Mouse (Mus musculus) cerebellum, adult 2 months (tissue): ENCODE results near the gene Ush1g. TPM values are rescaled to one million over a fixed set of nuclear protein-coding genes. Genes with fewer than 3 reads are reported as not detected.
A peak's percentile ranks its signal among the peaks of the same experiment; 100 is the strongest.

Experiments used
- DNase-seq, 2 experiments: peaks; one replicate each; pipeline ENCODE4 v3.0.0; 2021
- H3K27ac ChIP-seq: fragments of 200-500 bp; 2 replicates; pipeline ENCODE4 v1.5.1; 2012; ENCODE audit warnings: low read length, control low read depth, inconsistent platforms; ENCODE audit not compliant: insufficient read depth
- H3K27me3 ChIP-seq: fragments of 200-500 bp; 2 replicates; pipeline ENCODE4 v1.6.1; 2012; ENCODE audit warnings: inconsistent platforms, mild to moderate bottlenecking, low read length, moderate library complexity; ENCODE audit not compliant: control insufficient read depth, insufficient read depth
- H3K4me1 ChIP-seq: fragments of 200-500 bp; 2 replicates; pipeline ENCODE4 v1.6.1; 2011; ENCODE audit warnings: low read length; ENCODE audit not compliant: control insufficient read depth, insufficient read depth
- H3K4me3 ChIP-seq: fragments of 200-500 bp; replicated peaks from 2 replicates; pipeline ENCODE3; 2011; ENCODE audit warnings: mild to moderate bottlenecking, low read depth, low read length, control low read depth; ENCODE audit not compliant: insufficient read depth
- CTCF ChIP-seq: fragments of 200-500 bp; IDR thresholded peaks from 2 replicates; pipeline ENCODE4 v1.5.1; 2011; ENCODE audit warnings: low read depth, mild to moderate bottlenecking, control low read depth, low read length, moderate library complexity, borderline replicate concordance; ENCODE audit not compliant: insufficient read depth
- POLR2A ChIP-seq: fragments of 200-500 bp; IDR thresholded peaks from 2 replicates; pipeline ENCODE4 v1.6.1; 2011; ENCODE audit warnings: low read length, control low read depth, borderline replicate concordance; ENCODE audit not compliant: insufficient read depth
- WGBS: fragments of 180-500 bp; shearing (Covaris S2); methylation state at CpG from one replicate; pipeline ENCODE4 v1.1.7; 2018; 5-methylcytosine and 5-hydroxymethylcytosine counted together
- polyA plus RNA-seq: library from polyadenylated mRNA; depleted of rRNA; stranded (reverse); fragments of >200 nt; gene quantifications from 2 replicates; pipeline ENCODE4 v1.2.3, GENCODE M21; 2012; rRNA removed

Ush1g gene
- polyA plus RNA-seq, 1 experiment = 1.4 TPM

DNA sequence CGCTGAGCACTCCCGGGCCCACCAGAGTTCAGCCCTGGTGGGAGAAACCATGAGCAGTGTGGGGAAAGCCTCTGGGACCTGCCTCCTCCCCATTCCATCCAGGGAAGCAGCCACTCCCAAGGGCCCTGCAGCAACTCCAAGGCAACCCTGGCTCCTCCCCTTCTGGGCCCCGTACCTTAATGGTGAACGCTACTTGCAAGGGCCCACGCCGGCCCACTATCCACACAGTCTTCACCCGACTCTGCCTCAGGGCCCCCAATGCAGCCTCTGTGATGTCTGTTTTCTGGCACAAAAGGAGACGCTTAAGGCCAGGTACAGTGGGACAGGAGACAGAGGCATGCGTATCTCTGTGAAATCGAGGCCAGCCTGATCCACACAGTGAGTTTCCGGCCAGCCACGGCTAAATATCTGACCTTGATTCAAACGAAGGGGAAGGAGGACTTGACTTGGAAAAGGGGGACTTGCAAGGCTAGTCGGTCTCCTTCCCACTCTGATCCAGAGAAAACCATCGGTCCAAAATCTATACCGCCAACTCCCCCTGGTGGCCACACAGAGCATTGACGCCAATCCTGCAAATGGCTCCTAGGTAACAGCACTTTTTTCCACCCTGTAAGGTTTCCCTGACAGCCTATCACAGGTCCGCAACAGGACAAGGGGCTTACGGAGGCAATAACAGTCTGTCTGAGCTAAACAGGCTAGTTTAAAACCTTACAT lies 51.5 kb downstream of the Ush1g start:
- peak; percentile 91 to 96 for DNase-seq
- WGBS = 9% methylated on average over 19 of the region's 19 CpGs
- peaks cover 27% of the 10 kb centered on the region for H3K4me1 ChIP-seq
- peak overlapping the region; percentile 65 for H3K27ac ChIP-seq
- H3K4me3 ChIP-seq = peak overlapping the region; percentile 20
- TF ChIP-seq POLR2A = no peak
- peak; percentile 94 for TF ChIP-seq CTCF
- no peaks in the 10 kb centered on the region for H3K27me3 ChIP-seq

DNA sequence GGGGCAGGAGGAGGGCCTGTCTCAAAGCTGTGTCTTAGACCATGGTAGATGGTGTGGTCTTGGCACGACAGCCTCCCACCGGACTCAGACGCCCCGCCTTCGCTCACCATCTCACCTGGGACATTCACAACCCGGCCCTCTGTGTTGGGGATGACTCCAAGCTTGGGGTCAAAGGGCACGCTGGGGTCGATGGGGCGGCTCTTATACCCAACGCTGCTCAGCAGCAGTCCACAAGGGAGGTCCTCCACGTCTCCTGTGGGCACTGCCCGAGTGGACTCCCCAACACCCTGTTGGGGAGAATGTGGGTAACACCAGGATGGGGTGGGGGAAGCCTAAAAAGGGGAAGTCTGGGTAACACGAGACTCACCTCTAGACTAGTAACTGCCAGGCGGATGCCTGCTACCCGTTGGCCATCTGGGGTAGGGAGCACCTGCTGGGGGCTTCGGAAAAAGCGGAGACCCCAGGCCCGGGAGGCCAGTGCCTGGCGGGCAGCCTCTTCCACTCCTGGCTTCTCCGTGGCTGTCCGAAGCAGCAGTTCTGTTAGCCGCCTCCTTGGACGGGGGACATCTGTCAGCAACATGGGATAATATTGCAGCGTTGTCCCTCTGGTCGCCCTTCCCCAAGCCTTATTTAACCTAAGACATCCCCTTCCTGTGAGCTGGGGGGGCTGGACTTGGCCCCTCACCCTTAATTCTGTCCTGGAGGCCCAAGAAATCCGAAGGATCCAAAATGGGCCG lies 52.3 kb downstream of the Ush1g start:
- Histone ChIP-seq H3K4me3 (no peak overlapping the region), H3K4me1 (peaks cover 23% of the 10 kb centered on the region), H3K27me3 (no peaks in the 10 kb centered on the region), H3K27ac (peak overlapping the region; percentile 59)
- no peak for TF ChIP-seq CTCF
- no peak for TF ChIP-seq POLR2A
- 60% methylated on average over 27 of the region's 27 CpGs for WGBS
- peak in 1 of 2 experiments; percentile 56 for DNase-seq

DNA sequence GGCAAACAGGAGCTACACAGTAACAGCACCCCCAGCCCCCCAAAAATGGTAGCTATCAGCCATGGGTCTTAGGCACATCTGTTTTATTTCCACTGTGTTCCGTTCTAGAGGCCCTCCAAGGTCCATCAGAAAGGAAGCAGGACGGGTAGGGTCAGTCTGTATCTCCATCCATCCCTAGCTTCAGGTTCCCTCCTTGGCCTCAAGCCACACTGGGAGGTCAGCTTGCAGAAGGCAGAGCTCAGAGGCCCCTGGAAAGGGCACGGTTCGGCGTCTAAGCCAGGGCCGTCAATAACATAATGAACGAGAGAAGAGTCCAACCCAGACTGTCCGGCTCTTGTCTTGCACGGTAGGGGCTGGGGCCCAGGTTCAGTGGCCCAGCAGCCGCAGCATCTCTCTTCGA lies 53.9 kb downstream of the Ush1g start:
- peak overlapping the region; percentile 4 for H3K4me3 ChIP-seq
- peaks cover 27% of the 10 kb centered on the region for H3K4me1 ChIP-seq
- H3K27me3 ChIP-seq = no peaks in the 10 kb centered on the region
- TF ChIP-seq CTCF (no peak), POLR2A (no peak)
- 26% methylated on average over 11 of the region's 11 CpGs for WGBS
- H3K27ac ChIP-seq = peak overlapping the region; percentile 44
- DNase-seq = peak in 1 of 2 experiments; percentile 53

DNA sequence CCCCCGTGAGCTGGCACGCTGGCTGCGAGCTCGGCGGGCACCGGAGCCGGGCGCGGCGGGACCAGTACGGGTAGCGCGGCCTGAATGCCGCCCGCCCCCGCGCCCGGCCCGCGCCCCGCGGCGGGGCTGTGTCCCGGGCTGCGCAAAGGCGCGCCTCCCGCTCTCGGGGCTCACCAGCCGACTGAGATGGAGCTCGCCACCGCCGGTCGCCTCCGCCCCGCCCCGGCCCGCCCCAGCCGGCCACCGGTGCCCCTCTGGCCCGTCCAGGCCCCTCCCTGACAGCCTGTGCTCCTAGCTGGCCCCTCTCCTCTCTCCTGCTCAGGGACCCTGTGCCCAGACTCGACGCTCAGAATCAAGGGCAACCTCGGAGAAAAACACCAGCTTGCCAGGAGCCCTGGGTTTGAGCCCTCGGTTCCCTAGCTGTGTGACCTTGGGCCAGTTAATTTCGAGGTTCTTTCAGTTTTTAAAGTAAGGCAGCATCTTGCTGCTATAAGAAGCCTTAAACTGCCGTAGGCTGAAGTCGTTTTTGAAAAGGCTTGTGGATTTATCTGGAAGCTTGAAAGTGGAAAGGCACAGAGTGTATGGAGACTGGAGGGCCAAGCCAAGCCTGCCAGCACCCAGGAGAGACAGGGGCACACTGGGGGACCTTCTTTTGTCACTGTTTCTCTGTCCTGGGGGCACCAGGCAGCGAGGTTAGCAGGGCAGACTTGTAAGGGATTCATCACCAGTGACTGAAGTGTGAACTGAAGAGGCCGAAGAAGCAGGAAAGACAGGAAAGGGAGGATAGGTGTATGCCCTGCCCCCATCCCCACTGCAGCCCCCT lies 54.6 kb downstream of the Ush1g start, which contains the start of gene Grin2c:
Grin2c (minus strand) TSS at position 183 of the 823 bp plus-strand sequence.
- no peaks in the 10 kb centered on the region for H3K27me3 ChIP-seq

DNA sequence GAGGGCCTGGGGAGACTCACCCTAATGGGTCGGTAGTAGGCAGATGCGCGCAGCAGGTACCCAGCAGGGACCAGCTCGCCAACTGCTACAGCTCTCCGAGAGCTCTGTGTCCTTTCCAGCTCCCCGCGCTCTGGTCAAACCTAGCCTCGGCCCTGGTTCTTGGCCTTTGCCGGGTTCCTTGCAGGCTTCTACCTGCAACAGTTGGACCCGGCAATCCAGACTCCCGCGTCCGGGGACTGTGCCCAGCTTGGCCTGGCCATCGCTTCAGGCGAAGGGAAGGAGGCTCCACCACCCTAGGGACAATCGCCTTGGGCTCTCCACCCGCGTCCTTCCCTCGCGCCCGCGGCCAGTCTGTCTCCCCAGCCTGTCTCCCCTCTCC lies 55.5 kb downstream of the Ush1g start:
- WGBS = under 1% methylated on average over 22 of the region's 22 CpGs
- peak; percentile 80 to 87 for DNase-seq
- Histone ChIP-seq H3K4me3 (peak overlapping the region; percentile 79), H3K27ac (peak overlapping the region; percentile 99), H3K4me1 (peaks cover 41% of the 10 kb centered on the region), H3K27me3 (no peaks in the 10 kb centered on the region)
- no peak for TF ChIP-seq CTCF
- TF ChIP-seq POLR2A = no peak

More for the DNA sequence above, 54.6 kb downstream of the Ush1g start, which contains the start of gene Grin2c:
- Histone ChIP-seq H3K27ac (peak within 1 kb of the TSS; percentile 99), H3K4me3 (peak within 1 kb of the TSS; percentile 79), H3K4me1 (peaks cover 32% of the 10 kb centered on the region)
- WGBS = 5% methylated on average over 48 of the region's 50 CpGs
- DNase-seq = peak; percentile 79 to 80
- TF ChIP-seq POLR2A = peak; percentile 66; the same call in 1 of the 2 replicates
- TF ChIP-seq CTCF = no peak

DNA sequence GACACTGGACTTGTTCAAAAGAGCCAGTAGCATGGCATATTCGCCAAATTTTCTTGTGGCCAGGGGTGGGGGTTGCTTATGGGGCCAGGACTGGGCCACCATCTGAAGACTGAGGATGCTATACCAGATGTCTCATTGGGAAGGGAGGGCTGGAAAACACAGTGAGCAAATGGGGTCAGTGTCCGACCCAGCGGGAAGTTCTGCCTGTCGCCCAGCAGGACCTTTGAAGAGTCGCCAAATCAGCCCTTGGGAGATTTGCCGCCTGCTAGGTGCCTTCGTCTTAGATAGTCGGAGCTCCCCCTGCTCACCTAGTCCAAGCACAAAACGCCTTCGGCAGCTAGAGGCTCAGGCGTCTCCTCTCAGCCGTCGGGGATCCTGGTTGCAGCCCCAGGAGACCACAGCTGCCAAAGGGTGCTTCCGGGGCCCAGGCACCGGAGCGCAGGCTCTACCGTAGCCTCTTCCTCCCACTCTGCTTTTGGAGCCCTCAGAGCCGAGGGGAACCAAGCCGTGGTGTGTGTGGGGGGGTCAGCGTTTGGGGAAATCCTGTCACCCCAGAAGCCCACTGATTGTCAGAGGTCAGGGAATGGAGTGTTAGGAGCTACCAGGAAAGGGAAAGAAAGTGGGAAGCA lies 56.0 kb downstream of the Ush1g start:
- H3K27ac ChIP-seq = peak overlapping the region; percentile 99
- peaks cover 45% of the 10 kb centered on the region for H3K4me1 ChIP-seq
- peak overlapping the region; percentile 79 for H3K4me3 ChIP-seq
- H3K27me3 ChIP-seq = no peaks in the 10 kb centered on the region
- peak; percentile 86 to 87 for DNase-seq
- 3% methylated on average over 20 of the region's 20 CpGs for WGBS
- TF ChIP-seq CTCF = no peak
- peak; percentile 19; the same call in 1 of the 2 replicates for TF ChIP-seq POLR2A

Other genes with a start within 250 kb of the Ush1g start
- 40.2 and 44.4 TPM in 2 replicates for gene Rab37, start 230.6 kb downstream of the Ush1g start, polyA plus RNA-seq
- 0.57 and 0.72 TPM in 2 replicates for gene Cd300lf, start 188.0 kb downstream of the Ush1g start, polyA plus RNA-seq
- 87.2 and 87.9 TPM in 2 replicates for gene Slc9a3r1, start 158.7 kb downstream of the Ush1g start, polyA plus RNA-seq
- 12.5 and 13.3 TPM in 2 replicates for gene Tmem104, start 134.6 kb downstream of the Ush1g start, polyA plus RNA-seq
- gene Nat9, start 134.2 kb downstream of the Ush1g start, polyA plus RNA-seq = 30.8 and 37.5 TPM in 2 replicates
- 249 and 283 TPM in 2 replicates for gene Grin2c, start 54.8 kb downstream of the Ush1g start, polyA plus RNA-seq
- 53.5 and 56.8 TPM in 2 replicates for gene Fdxr, start 45.0 kb downstream of the Ush1g start, polyA plus RNA-seq
- gene Fads6, start 24.4 kb downstream of the Ush1g start, polyA plus RNA-seq = 57.3 and 63.7 TPM in 2 replicates
- 0.65 and 0.97 TPM in 2 replicates for gene Otop2, start 14.9 kb downstream of the Ush1g start, polyA plus RNA-seq
- 0.11 and 0.13 TPM in 2 replicates for gene Otop3, start 12.7 kb upstream of the Ush1g start, polyA plus RNA-seq
- 105 and 106 TPM in 2 replicates for gene Hid1, start 45.7 kb upstream of the Ush1g start, polyA plus RNA-seq
- gene Cdr2l, start 59.9 kb upstream of the Ush1g start, polyA plus RNA-seq = 53.7 and 54.3 TPM in 2 replicates
- 157 and 164 TPM in 2 replicates for gene Mrpl58, start 81.7 kb upstream of the Ush1g start, polyA plus RNA-seq
- 899 and 972 TPM in 2 replicates for gene Atp5h, start 97.9 kb upstream of the Ush1g start, polyA plus RNA-seq
- 93.6 and 98.0 TPM in 2 replicates for gene Kctd2, start 98.1 kb upstream of the Ush1g start, polyA plus RNA-seq
- 0.15 and 0.25 TPM in 2 replicates for gene Trim80, start 118.5 kb upstream of the Ush1g start, polyA plus RNA-seq
- gene Slc16a5, start 140.4 kb upstream of the Ush1g start, polyA plus RNA-seq = 0.08 and 0.25 TPM in 2 replicates
- 7.3 and 8.5 TPM in 2 replicates for gene Armc7, start 153.6 kb upstream of the Ush1g start, polyA plus RNA-seq
- 98.2 and 102 TPM in 2 replicates for gene Nt5c, start 169.8 kb upstream of the Ush1g start, polyA plus RNA-seq
- gene Jpt1, start 192.3 kb upstream of the Ush1g start, polyA plus RNA-seq = 75.1 and 77.2 TPM in 2 replicates
- 260 and 273 TPM in 2 replicates for gene Sumo2, start 214.2 kb upstream of the Ush1g start, polyA plus RNA-seq
- gene Nup85, start 242.4 kb upstream of the Ush1g start, polyA plus RNA-seq = 93.2 and 104 TPM in 2 replicates